9 mouse cellular contexts compared by ENCODE assay signal in the genomic region with DNA sequence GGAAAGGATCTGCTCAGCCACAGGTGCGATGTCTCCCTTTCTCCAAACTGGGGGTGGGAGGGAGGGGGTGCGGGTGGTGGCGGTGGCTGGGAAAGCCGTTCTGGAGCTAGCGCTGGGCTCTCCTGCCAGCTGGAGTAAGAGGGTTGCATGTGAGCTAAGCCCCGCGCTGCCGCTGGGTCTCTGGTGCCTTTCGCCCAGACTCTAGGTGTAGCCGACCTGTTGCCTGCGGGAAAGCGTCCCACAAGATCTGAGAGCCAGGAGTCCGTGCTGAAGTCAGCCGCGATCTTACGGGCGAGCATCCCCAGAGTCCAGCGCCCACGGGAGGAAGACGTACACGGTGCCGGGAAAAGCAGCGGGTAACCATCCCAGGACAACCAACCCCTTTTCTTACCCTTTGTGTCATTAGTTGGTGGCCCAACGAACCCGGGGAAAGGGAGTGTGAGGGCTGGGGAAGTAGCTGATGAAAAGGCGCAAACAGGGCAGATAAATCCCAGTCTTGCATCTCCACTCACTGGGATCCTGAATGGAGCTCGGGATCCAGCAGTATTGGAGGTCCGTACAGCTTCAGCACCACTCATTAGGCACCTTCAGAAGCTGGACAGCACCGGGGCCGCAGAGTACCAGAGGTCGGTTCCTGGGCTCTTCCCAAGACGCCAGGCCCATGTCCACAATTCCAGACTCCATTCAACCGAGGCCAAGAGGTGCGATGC. TPM values are rescaled to one million over a fixed set of nuclear protein-coding genes. Genes with fewer than 3 reads are reported as not detected.
DNase-seq lines count a peak whose midpoint lies in the region; ATAC-seq and TF ChIP-seq lines count a peak whose summit lies in the region.
"Had no signal": no experiment of that assay in that cellular context is flagged by ENCODE, and none has a peak within 500 bp of the region (broad histone marks: within the 10 kb centered on the region; RNA-seq: fewer than 3 reads in every experiment).

No protein-coding gene starts in this region.

- no peaks in the 10 kb centered on the region for H3K9me3 ChIP-seq in forebrain, embryonic 15.5 days
- H3K9me3 ChIP-seq in stomach, postnatal 0 days (ENCODE audit: control insufficient read depth, low read length), result no peaks in the 10 kb centered on the region
- H3K9me3 ChIP-seq: liver, embryonic 13.5 days had no signal

- no peak for TF ChIP-seq POLR2A in testis, adult 2 months (IDR thresholded peaks at IDR 0.05; ENCODE audit: control insufficient read depth, low read depth, low read length)

- H3K9ac ChIP-seq in forebrain, embryonic 15.5 days (replicated peaks), result peak overlapping the region; percentile 58
- H3K9ac ChIP-seq in stomach, postnatal 0 days (ENCODE audit: low read length), result no peak overlapping the region; the same call in 1 of the 2 replicates
- H3K9ac ChIP-seq: liver, embryonic 13.5 days had no signal

- no peaks in the 10 kb centered on the region for H3K36me3 ChIP-seq in testis, adult 2 months (ENCODE audit: control insufficient read depth, insufficient read depth, low read length)
- H3K36me3 ChIP-seq in forebrain, embryonic 15.5 days, result no peaks in the 10 kb centered on the region
- H3K36me3 ChIP-seq in stomach, postnatal 0 days (ENCODE audit: control insufficient read depth, insufficient read depth, low read length), result no peaks in the 10 kb centered on the region
- H3K36me3 ChIP-seq: liver, embryonic 13.5 days had no signal

- DNase-seq in testis, postnatal 10 days (ENCODE audit: low spot score), result no peak
- DNase-seq in stomach, postnatal 0 days (ENCODE audit: low spot score), result no peak
- no peak for DNase-seq in left cerebral cortex, postnatal 14 days (ENCODE audit: low spot score in 2 of 2)
- DNase-seq in gastrocnemius, postnatal 10 days, result no peak
- DNase-seq in kidney, adult 18-20 months, result no peak
- DNase-seq: liver, embryonic 13.5 days had no signal

- no peak for ATAC-seq in forebrain, embryonic 15.5 days (replicated peaks)
- peak; percentile 35; the same call in 1 of the 2 replicates for ATAC-seq in megakaryocyte progenitor cell, adult 5-6 weeks (replicated peaks; ENCODE audit: poor library complexity)
- ATAC-seq in stomach, postnatal 0 days (ENCODE audit: low FRiP score, low TSS enrichment), result no peak

- H3K4me1 ChIP-seq in testis, adult 2 months (ENCODE audit: control insufficient read depth, insufficient read depth, low read length), result peaks cover 9% of the 10 kb centered on the region
- H3K4me1 ChIP-seq in forebrain, embryonic 15.5 days, result peaks cover 66% of the 10 kb centered on the region
- H3K4me1 ChIP-seq in stomach, postnatal 0 days (replicated peaks; ENCODE audit: control insufficient read depth, insufficient read depth), result no peaks in the 10 kb centered on the region
- H3K4me1 ChIP-seq: liver, embryonic 13.5 days had no signal

- WGBS in forebrain, embryonic 15.5 days, result under 1% methylated on average over 30 of the region's 34 CpGs
- WGBS in stomach, postnatal 0 days, result 3% methylated on average over 34 of the region's 34 CpGs

- H3K27ac ChIP-seq in testis, adult 2 months (ENCODE audit: control insufficient read depth, insufficient read depth, low read depth, low read length), result no peak overlapping the region
- H3K27ac ChIP-seq in forebrain, embryonic 15.5 days (replicated peaks), result peak overlapping the region; percentile 88
- no peak overlapping the region for H3K27ac ChIP-seq in stomach, postnatal 0 days (replicated peaks)
- H3K27ac ChIP-seq: liver, embryonic 13.5 days had no signal

- H3K27me3 ChIP-seq in testis, adult 2 months (ENCODE audit: control insufficient read depth, insufficient read depth, low read length), result peaks cover 4% of the 10 kb centered on the region; the same call in 1 of the 2 replicates
- H3K27me3 ChIP-seq in forebrain, embryonic 15.5 days, result no peaks in the 10 kb centered on the region
- H3K27me3 ChIP-seq in stomach, postnatal 0 days (ENCODE audit: control insufficient read depth, insufficient read depth, low read length), result no peaks in the 10 kb centered on the region; the same call in 1 of the 2 replicates

- no peak for TF ChIP-seq EP300 in stomach, postnatal 0 days (optimal IDR thresholded peaks at IDR 0.05)

- H3K4me3 ChIP-seq in testis, adult 2 months (ENCODE audit: control insufficient read depth, low read depth, low read length), result peak overlapping the region; percentile 96
- H3K4me3 ChIP-seq in forebrain, embryonic 15.5 days, result peak overlapping the region; percentile 53
- H3K4me3 ChIP-seq in stomach, postnatal 0 days (ENCODE audit: low read depth, low read length), result peak overlapping the region; percentile 6; the same call in 1 of the 2 replicates
- H3K4me3 ChIP-seq: liver, embryonic 13.5 days had no signal

- TF ChIP-seq CTCF in testis, adult 2 months (IDR thresholded peaks at IDR 0.05; ENCODE audit: control insufficient read depth, insufficient read depth, insufficient replicate concordance, low read depth, low read length), result no peak
- no peak for TF ChIP-seq CTCF in stomach, postnatal 0 days (IDR thresholded peaks at IDR 0.05; ENCODE audit: low read depth)

- peak overlapping the region; percentile 90 for H3K4me2 ChIP-seq in forebrain, embryonic 15.5 days (replicated peaks)
- no peak overlapping the region for H3K4me2 ChIP-seq in stomach, postnatal 0 days (replicated peaks; ENCODE audit: low read depth)
- H3K4me2 ChIP-seq: liver, embryonic 13.5 days had no signal

- intact Hi-C loops in left cerebral cortex, postnatal 14 days (cut with DNase I), result loop anchor here (5.0 kb wide), 1 partner anchor 36 kb away; the partner anchor contains the start of gene Det1

RNA-seq across cellular contexts. Expression of gene Aen, which starts 12.5 kb away (rescaled TPM):
- 9.3 and 10.3 TPM in 2 replicates for polyA plus RNA-seq in testis, adult 2 months (2012; rRNA removed)
- 55.5 and 57.1 TPM in 2 replicates for polyA plus RNA-seq in forebrain, embryonic 15.5 days (2015; fragmentation: Nextera tagmentation; extraction: Ambion mirVana)
- total RNA-seq in megakaryocyte progenitor cell, adult 5-6 weeks (2015), result 14.8 and 15.1 TPM in 2 replicates
- total RNA-seq in megakaryocyte progenitor cell, adult 5-6 weeks (2017), result 39.7 and 46.6 TPM in 2 replicates
- 25.8 and 27.0 TPM in 2 replicates for polyA plus RNA-seq in stomach, postnatal 0 days (2015; fragmentation: Nextera tagmentation; extraction: Ambion mirVana)
- 10 to 100 TPM; 22.3 to 24.0 TPM for total RNA-seq in left cerebral cortex, postnatal 14 days (2021)
- total RNA-seq in gastrocnemius, postnatal 10 days (2021), result 10 to 100 TPM; 22.7 to 27.1 TPM

RNA-seq across cellular contexts. Expression of gene Isg20, which starts 30.1 kb away (rescaled TPM):
- 275 and 277 TPM in 2 replicates for polyA plus RNA-seq in testis, adult 2 months (2012; rRNA removed)
- polyA plus RNA-seq in forebrain, embryonic 15.5 days (2015; fragmentation: Nextera tagmentation; extraction: Ambion mirVana), result 1.7 TPM in 2 replicates
- total RNA-seq in megakaryocyte progenitor cell, adult 5-6 weeks (2015), result 25.3 and 35.0 TPM in 2 replicates
- total RNA-seq in megakaryocyte progenitor cell, adult 5-6 weeks (2017), result 7.7 and 8.0 TPM in 2 replicates
- 10.6 and 10.9 TPM in 2 replicates for polyA plus RNA-seq in stomach, postnatal 0 days (2015; fragmentation: Nextera tagmentation; extraction: Ambion mirVana)
- total RNA-seq in left cerebral cortex, postnatal 14 days (2021), result 1 to 10 TPM in 1 of 2 experiments, under 1 TPM in 1; 0.90 to 1.0 TPM
- total RNA-seq in gastrocnemius, postnatal 10 days (2021), result 1 to 10 TPM in 1 of 2 experiments, under 1 TPM in 1; 0.89 to 3.6 TPM

RNA-seq across cellular contexts. Expression of gene Det1, which starts 36.1 kb away (rescaled TPM):
- 13.6 and 14.8 TPM in 2 replicates for polyA plus RNA-seq in testis, adult 2 months (2012; rRNA removed)
- 18.1 and 18.5 TPM in 2 replicates for polyA plus RNA-seq in forebrain, embryonic 15.5 days (2015; fragmentation: Nextera tagmentation; extraction: Ambion mirVana)
- total RNA-seq in megakaryocyte progenitor cell, adult 5-6 weeks (2015), result 16.1 and 19.3 TPM in 2 replicates
- 14.0 and 15.5 TPM in 2 replicates for total RNA-seq in megakaryocyte progenitor cell, adult 5-6 weeks (2017)
- 8.2 and 8.3 TPM in 2 replicates for polyA plus RNA-seq in stomach, postnatal 0 days (2015; fragmentation: Nextera tagmentation; extraction: Ambion mirVana)
- 1 to 10 TPM; 4.8 to 5.7 TPM for total RNA-seq in left cerebral cortex, postnatal 14 days (2021)
- 10 to 100 TPM in 1 of 2 experiments, 1 to 10 TPM in 1; 7.3 to 10.3 TPM for total RNA-seq in gastrocnemius, postnatal 10 days (2021)

Comparison
In these comparisons a context has a peak if more than half of its experiments do, and no peak if none do; other contexts are left out.
1. H3K4me3 ChIP-seq: peak in every context shown above with its lines; median percentile 96 in testis, adult 2 months; 53 in forebrain, embryonic 15.5 days; 6 in stomach, postnatal 0 days.